Mouse (Mus musculus) liver, embryonic 14.5 days (tissue): ENCODE measurements around the gene 4930442H23Rik.

ENCODE experiments used
- CTCF ChIP-seq: IDR thresholded peaks from 2 replicates; pipeline ENCODE4 v1.5.1; 2016; ENCODE audit warnings: antibody characterized with exemption, low read depth, control low read depth
- EP300 ChIP-seq: IDR thresholded peaks from 2 replicates; pipeline ENCODE4 v1.6.1; 2016; ENCODE audit warnings: antibody characterized with exemption, low read depth

DNA sequence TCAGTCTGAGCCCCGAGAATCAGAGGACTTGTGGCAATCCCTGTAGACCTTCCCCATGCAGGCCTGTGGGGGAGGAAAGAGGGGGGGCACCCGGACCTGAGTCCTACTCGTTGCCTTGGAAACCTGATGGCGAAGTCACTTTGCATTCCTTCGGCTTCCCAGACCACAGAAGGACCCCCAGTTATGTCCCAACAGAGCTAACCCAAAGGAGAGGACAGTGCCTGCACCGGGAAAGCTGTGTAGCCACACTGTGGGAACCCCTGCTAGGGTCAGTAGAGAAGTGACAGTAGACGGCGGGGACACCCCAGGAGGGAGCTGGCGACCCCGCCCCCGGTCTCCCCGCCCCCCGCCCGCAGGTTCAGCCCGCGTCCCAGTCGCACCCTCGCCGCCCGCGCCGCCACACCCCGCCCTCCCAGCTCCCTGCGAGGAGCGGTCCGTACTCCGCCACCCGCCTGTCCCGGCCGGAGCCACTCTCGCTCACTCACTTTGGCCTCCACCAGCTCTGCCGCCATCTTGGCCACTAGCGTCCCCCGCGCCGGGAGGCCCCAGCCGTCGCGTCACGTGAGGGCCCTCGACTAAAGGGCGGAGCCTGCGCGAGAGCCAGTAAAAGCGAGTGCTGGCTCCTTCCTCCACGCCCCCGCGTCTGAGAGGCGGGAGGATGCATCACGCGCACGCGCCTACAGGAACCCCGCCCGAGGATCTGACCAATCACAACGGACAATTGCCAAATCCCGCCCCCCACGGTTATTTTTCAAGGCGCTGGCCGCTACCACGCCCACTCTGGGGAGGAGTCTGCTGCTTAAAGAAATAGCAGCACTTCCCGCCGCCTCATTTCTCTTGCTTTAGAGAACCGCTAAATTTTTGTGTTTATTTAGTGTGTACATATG, 16.2 kb downstream of the 4930442H23Rik start, which contains the start of gene Pias4:
- no peak for TF ChIP-seq CTCF
- no peak for TF ChIP-seq EP300
